Mouse (Mus musculus) neutrophil, adult 65 days (primary cell): Measurements from ENCODE around the gene Matn3. TPM values are rescaled to one million over a fixed set of nuclear protein-coding genes. Genes with fewer than 3 reads are reported as not detected.

ENCODE experiments used
- total RNA-seq: library from RNA; stranded (reverse); gene quantifications from 2 replicates; pipeline ENCODE4 v1.2.4, GENCODE M21; 2023

The Matn3 gene
- total RNA-seq: not detected in 2 replicates

DNA sequence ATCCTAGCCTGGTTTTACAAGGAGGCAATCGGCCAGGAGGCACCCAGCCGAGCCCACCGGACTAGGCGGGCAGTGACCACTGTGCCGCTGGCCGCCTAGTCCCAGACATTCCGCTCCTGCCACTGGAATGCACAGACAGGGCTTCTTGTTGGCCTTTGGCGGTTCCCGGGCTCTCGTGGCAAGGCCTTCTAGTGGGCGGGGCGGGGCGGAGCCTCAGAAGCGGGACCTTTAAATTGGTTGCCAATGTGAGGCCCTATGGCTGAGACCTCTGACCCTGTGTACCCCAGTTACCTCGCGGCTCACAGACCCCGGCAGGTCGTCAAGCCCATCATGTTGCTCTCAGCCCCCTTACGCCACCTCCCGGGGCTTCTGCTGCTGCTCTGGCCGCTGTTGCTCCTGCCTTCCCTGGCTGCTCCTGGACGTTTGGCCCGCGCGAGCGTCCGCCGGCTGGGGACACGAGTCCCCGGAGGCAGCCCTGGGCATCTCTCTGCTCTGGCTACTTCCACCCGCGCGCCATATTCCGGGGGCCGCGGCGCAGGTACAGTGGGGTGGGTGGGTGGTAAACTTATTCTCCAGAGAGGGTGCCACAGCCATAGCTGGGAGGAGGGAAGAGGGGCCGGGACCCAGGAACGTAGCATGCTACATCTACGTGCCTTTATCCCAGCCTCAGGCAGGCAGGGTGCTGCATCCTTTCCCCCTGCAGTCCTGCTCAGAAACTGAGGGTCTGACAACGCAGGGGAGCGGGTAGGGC, at the start of gene Matn3:
Matn3 (plus strand) TSS at position 216 of the 751 bp plus-strand sequence.

DNA sequence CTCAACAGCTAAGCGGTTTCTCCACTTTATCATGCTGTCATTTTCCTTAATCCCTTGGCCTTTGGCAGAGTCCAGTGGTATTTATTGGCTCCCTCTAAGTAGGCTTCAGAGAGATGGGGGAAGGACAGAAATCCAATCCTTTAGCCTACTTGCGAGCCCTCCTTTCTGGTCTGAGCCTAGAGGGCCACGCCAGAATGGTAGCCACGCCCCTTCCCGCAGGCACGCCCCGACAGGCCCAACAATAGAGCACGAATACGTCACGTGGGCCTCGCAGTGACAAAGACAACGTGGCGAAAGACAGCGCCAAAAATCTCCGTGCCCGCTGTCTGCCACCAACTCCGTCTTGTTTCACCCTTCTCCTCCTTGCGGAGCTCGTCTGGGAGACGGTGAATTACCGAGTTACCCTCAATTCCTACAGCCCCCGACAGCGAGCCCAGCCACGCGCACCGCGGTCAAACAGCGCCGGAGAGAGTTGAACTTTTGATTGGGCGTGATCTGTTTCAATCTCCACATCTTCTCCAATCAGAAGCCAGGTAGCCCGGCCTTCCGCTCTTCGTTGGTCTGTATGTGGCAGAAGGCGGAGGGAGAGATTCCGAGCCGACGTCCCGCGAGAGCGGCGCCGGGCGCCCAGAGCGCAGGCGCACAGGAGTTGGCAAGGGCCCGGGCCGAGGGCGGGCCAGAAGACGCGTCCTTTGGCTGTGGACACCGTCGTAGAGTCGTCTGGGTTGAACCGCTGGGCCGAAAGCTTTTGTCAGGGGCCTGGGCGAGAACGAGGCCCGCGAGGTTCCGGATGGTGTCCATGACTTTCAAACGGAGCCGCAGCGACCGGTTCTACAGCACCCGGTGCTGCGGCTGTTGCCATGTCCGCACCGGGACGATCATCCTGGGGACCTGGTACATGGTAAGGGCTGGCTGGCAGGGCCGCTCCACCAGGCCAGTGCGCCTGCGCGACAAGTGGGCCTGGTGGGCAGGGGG, 26.0 kb upstream of the Matn3 start, which contains the start of gene Laptm4a:
Laptm4a (plus strand) TSS at position 271 of the 975 bp plus-strand sequence.

DNA sequence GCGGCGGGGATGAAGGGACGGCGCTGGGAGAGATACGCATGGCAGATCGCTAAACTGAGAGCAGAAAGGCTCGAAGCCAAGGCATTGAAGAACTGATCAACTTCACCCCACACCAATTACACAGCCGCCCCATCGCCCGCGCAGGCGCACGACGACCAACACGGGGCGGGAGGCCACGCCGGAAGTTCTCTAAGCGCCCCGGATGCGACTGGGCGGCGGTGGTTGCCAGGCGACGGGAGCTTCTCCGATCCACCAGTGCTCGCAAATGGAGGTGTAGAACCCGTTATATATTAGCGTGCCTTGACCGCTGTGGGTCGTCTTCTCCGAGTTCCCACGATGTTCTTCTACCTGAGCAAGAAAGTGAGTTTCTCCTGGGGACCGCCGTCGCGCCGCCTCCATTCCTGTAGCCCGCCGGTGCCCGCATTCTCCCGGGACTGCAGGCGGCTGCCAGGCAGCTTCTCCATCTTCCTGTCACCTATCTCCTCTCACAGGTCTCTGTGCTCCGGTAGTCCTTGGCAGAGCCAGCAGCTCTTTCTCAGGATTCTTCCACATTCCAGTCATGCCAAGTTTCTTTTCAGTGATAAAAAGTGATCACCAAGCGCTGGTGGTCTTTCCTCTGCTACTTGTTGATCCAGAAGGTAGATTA, 26.2 kb downstream of the Matn3 start, which contains the start of gene Wdr35:
Wdr35 (plus strand) TSS at position 73 of the 646 bp plus-strand sequence.

Other genes with a start within 250 kb of the Matn3 start
- 0.85 and 2.8 TPM in 2 replicates for gene Sdc1, start 176.6 kb upstream of the Matn3 start, total RNA-seq
- gene Laptm4a, start 26.3 kb upstream of the Matn3 start, total RNA-seq: 79.4 and 90.1 TPM in 2 replicates
- 0.73 and 1.2 TPM in 2 replicates for gene Wdr35, start 26.0 kb downstream of the Matn3 start, total RNA-seq
- gene Ttc32, start 82.1 kb downstream of the Matn3 start, total RNA-seq: 6.2 and 8.5 TPM in 2 replicates